Mouse (Mus musculus): ENCODE data around the gene Babam2.

GRCm38 (mm10) chr5:32077139-32077538 is 379.7 kb downstream of the Babam2 start:
- no peak for TF ChIP-seq CTCF (IDR thresholded peaks at IDR 0.05; ENCODE audit: extremely low read depth, insufficient read depth, low read length)
- TF ChIP-seq POLR2A (IDR thresholded peaks at IDR 0.05; ENCODE audit: extremely low read depth, insufficient read depth, low read length) = no peak
